Mouse (Mus musculus) olfactory bulb, adult 2 months (tissue): Measurements from ENCODE around the gene Nfil3. TPM values are rescaled to one million over a fixed set of nuclear protein-coding genes. Genes with fewer than 3 reads are reported as not detected.

ENCODE experiments used
- H3K27ac ChIP-seq: fragments of 200-500 bp; 2 replicates; pipeline ENCODE4 v1.5.1; 2012; ENCODE audit warnings: low read depth, low read length; ENCODE audit not compliant: insufficient read depth
- H3K4me1 ChIP-seq: fragments of 200-500 bp; 2 replicates; pipeline ENCODE4 v1.6.1; 2012; ENCODE audit warnings: low read length; ENCODE audit not compliant: control insufficient read depth, insufficient read depth
- H3K4me3 ChIP-seq: fragments of 200-500 bp; 2 replicates; pipeline ENCODE4 v1.5.1; 2012; ENCODE audit warnings: mild to moderate bottlenecking, low read depth, low read length, moderate library complexity; ENCODE audit not compliant: insufficient read depth
- CTCF ChIP-seq: fragments of 200-500 bp; IDR thresholded peaks from 2 replicates; pipeline ENCODE4 v1.5.1; 2012; ENCODE audit warnings: low read depth, mild to moderate bottlenecking, low read length, moderate library complexity; ENCODE audit not compliant: insufficient read depth
- POLR2A ChIP-seq: fragments of 200-500 bp; IDR thresholded peaks from 2 replicates; pipeline ENCODE4 v1.6.1; 2012; ENCODE audit warnings: mild to moderate bottlenecking, low read depth, low read length, moderate library complexity; ENCODE audit not compliant: insufficient read depth
- WGBS: fragments of 180-500 bp; shearing (Covaris S2); methylation state at CpG from one replicate; pipeline ENCODE4 v1.1.7; 2018; 5-methylcytosine and 5-hydroxymethylcytosine counted together
- polyA plus RNA-seq: library from polyadenylated mRNA; stranded (reverse); fragments of >200 nt; gene quantifications from 2 replicates; pipeline ENCODE4 v1.2.4, GENCODE M21; 2012; ENCODE audit warnings: low replicate concordance; ENCODE audit not compliant: missing spikeins, insufficient read depth, insufficient read length

The Nfil3 gene
- not detected in 2 replicates for polyA plus RNA-seq

- H3K4me1 ChIP-seq, result peaks cover 18% of the 10 kb centered on the region
- peak; percentile 35 for TF ChIP-seq POLR2A
- TF ChIP-seq CTCF, result no peak
- H3K4me3 ChIP-seq, result peak within 1 kb of the TSS; percentile 88
- peak within 1 kb of the TSS; percentile 92 for H3K27ac ChIP-seq
- under 1% methylated on average over 42 of the region's 79 CpGs for WGBS
These were observed at the start of gene Nfil3 for GRCm38 (mm10) chr13:52980951-52981421. Gene Nfil3, minus strand, starts transcription at chr13:52981073.

- TF ChIP-seq POLR2A (no peak), CTCF (no peak)
- H3K4me3 ChIP-seq, result no peak overlapping the region
- 58% methylated on average over 6 of the region's 6 CpGs for WGBS
- no peaks in the 10 kb centered on the region for H3K4me1 ChIP-seq
- H3K27ac ChIP-seq, result no peak overlapping the region
These were observed 43.4 kb upstream of the Nfil3 start for GRCm38 (mm10) chr13:53024285-53024684.

GRCm38 (mm10) chr13:53020282-53020681 is 39.4 kb upstream of the Nfil3 start:
- Histone ChIP-seq H3K27ac (no peak overlapping the region), H3K4me3 (no peak overlapping the region), H3K4me1 (no peaks in the 10 kb centered on the region)
- 90% methylated on average over 3 of the region's 3 CpGs for WGBS
- no peak for TF ChIP-seq POLR2A
- TF ChIP-seq CTCF, result no peak

GRCm38 (mm10) chr13:53019532-53019931 is 38.7 kb upstream of the Nfil3 start:
- H3K27ac ChIP-seq, result no peak overlapping the region
- no peaks in the 10 kb centered on the region for H3K4me1 ChIP-seq
- TF ChIP-seq CTCF (no peak), POLR2A (no peak)
- WGBS, result 75% methylated on average over 9 of the region's 9 CpGs
- no peak overlapping the region for H3K4me3 ChIP-seq

- Histone ChIP-seq H3K4me3 (no peak overlapping the region), H3K27ac (no peak overlapping the region), H3K4me1 (no peaks in the 10 kb centered on the region)
- TF ChIP-seq POLR2A (no peak), CTCF (no peak)
- WGBS, result 83% methylated on average over 6 of the region's 6 CpGs
These were observed 38.1 kb upstream of the Nfil3 start for GRCm38 (mm10) chr13:53018976-53019375.

GRCm38 (mm10) chr13:53017983-53018382 is 37.1 kb upstream of the Nfil3 start:
- Histone ChIP-seq H3K27ac (no peak overlapping the region), H3K4me1 (no peaks in the 10 kb centered on the region), H3K4me3 (no peak overlapping the region)
- WGBS, result 70% methylated on average over 6 of the region's 6 CpGs
- no peak for TF ChIP-seq POLR2A
- no peak for TF ChIP-seq CTCF

- H3K27ac ChIP-seq, result no peak overlapping the region
- H3K4me1 ChIP-seq, result no peaks in the 10 kb centered on the region
- 84% methylated on average over 6 of the region's 6 CpGs for WGBS
- no peak overlapping the region for H3K4me3 ChIP-seq
- no peak for TF ChIP-seq POLR2A
- no peak for TF ChIP-seq CTCF
These were observed 36.2 kb upstream of the Nfil3 start for GRCm38 (mm10) chr13:53017117-53017516.

GRCm38 (mm10) chr13:53011426-53011825 is 30.6 kb upstream of the Nfil3 start:
- 23% methylated on average over 12 of the region's 12 CpGs for WGBS

GRCm38 (mm10) chr13:53008489-53009184 is 27.8 kb upstream of the Nfil3 start:
- no peak for TF ChIP-seq CTCF
- TF ChIP-seq POLR2A, result no peak
- H3K4me3 ChIP-seq, result no peak overlapping the region
- 53% methylated on average over 7 of the region's 7 CpGs for WGBS
- no peaks in the 10 kb centered on the region for H3K4me1 ChIP-seq
- no peak overlapping the region for H3K27ac ChIP-seq

More at GRCm38 (mm10) chr13:53011426-53011825, 30.6 kb upstream of the Nfil3 start:
- no peak overlapping the region for H3K27ac ChIP-seq
- H3K4me3 ChIP-seq, result no peak overlapping the region
- no peaks in the 10 kb centered on the region for H3K4me1 ChIP-seq
- no peak for TF ChIP-seq CTCF
- no peak for TF ChIP-seq POLR2A
